Mouse (Mus musculus): ENCODE measurements at regions not wholly inside any gene's neighbourhood (a gene's known extent, or its start where the extent isn't known, plus 50 kb on each side); places are given as distances from the start of the nearest gene placed in this dataset.

- 70% methylated on average over 17 of the region's 17 CpGs for WGBS
- no peak for DNase-seq (ENCODE audit: low spot score)
- ATAC-seq (ENCODE audit: low read depth): no peak
These were observed 72.0 kb downstream of the Hoxa1 start for GRCm38 (mm10) chr6:52085932-52086643.

GRCm38 (mm10) chr6:52084622-52085021 lies 72.3 kb upstream of the Skap2 start:
- WGBS: 82% methylated on average over 2 of the region's 2 CpGs
- Histone ChIP-seq H3K4me3 (ENCODE audit: low read depth, low read length) (no peak overlapping the region), H3K4me1 (ENCODE audit: control insufficient read depth, insufficient read depth, low read length) (no peaks in the 10 kb centered on the region), H3K4me2 (ENCODE audit: low read depth, low read length) (no peak overlapping the region), H3K9me3 (ENCODE audit: control insufficient read depth, low read length) (no peaks in the 10 kb centered on the region; the same call in 1 of the 2 replicates), H3K27me3 (replicated peaks; ENCODE audit: control insufficient read depth, insufficient read depth, low read length) (no peaks in the 10 kb centered on the region), H3K9ac (ENCODE audit: low read depth, low read length) (no peak overlapping the region), H3K36me3 (ENCODE audit: control insufficient read depth, insufficient read depth, low read length) (no peaks in the 10 kb centered on the region), H3K27ac (replicated peaks; ENCODE audit: low read depth, low read length) (no peak overlapping the region)
- ATAC-seq (ENCODE audit: low read depth) (no peak), DNase-seq (ENCODE audit: low spot score) (no peak)

More at GRCm38 (mm10) chr6:52085932-52086643, 72.0 kb downstream of the Hoxa1 start:
- no peaks in the 10 kb centered on the region for H3K36me3 ChIP-seq (ENCODE audit: control insufficient read depth, insufficient read depth, low read length)
- no peak overlapping the region for H3K4me3 ChIP-seq (ENCODE audit: low read depth, low read length)
- H3K4me1 ChIP-seq (ENCODE audit: control insufficient read depth, insufficient read depth, low read length): no peaks in the 10 kb centered on the region
- H3K4me2 ChIP-seq (ENCODE audit: low read depth, low read length): no peak overlapping the region
- no peaks in the 10 kb centered on the region for H3K27me3 ChIP-seq (replicated peaks; ENCODE audit: control insufficient read depth, insufficient read depth, low read length)
- no peak overlapping the region for H3K9ac ChIP-seq (ENCODE audit: low read depth, low read length)
- H3K9me3 ChIP-seq (ENCODE audit: control insufficient read depth, low read length): no peaks in the 10 kb centered on the region; the same call in 1 of the 2 replicates
- no peak overlapping the region for H3K27ac ChIP-seq (replicated peaks; ENCODE audit: low read depth, low read length)

GRCm38 (mm10) chr6:52079501-52079900 lies 67.2 kb upstream of the Skap2 start:
- H3K27me3 ChIP-seq (replicated peaks; ENCODE audit: control insufficient read depth, insufficient read depth, low read length): no peaks in the 10 kb centered on the region
- H3K9ac ChIP-seq (ENCODE audit: low read depth, low read length): no peak overlapping the region
- H3K36me3 ChIP-seq (ENCODE audit: control insufficient read depth, insufficient read depth, low read length): no peaks in the 10 kb centered on the region
- H3K9me3 ChIP-seq (ENCODE audit: control insufficient read depth, low read length): no peaks in the 10 kb centered on the region
- no peak overlapping the region for H3K4me3 ChIP-seq (ENCODE audit: low read depth, low read length)
- ATAC-seq (ENCODE audit: low read depth): peak; percentile 68
- no peak overlapping the region for H3K27ac ChIP-seq (replicated peaks; ENCODE audit: low read depth, low read length)
- H3K4me2 ChIP-seq (ENCODE audit: low read depth, low read length): peak overlapping the region; percentile 28; the same call in 1 of the 2 replicates
- peak; percentile 83 for DNase-seq (ENCODE audit: low spot score)
- no peaks in the 10 kb centered on the region for H3K4me1 ChIP-seq (ENCODE audit: control insufficient read depth, insufficient read depth, low read length)
- 17% methylated on average over 7 of the region's 7 CpGs for WGBS

GRCm38 (mm10) chr6:52078530-52079340 lies 66.4 kb upstream of the Skap2 start:
- Histone ChIP-seq H3K4me1 (ENCODE audit: control insufficient read depth, insufficient read depth, low read length) (no peaks in the 10 kb centered on the region), H3K9ac (ENCODE audit: low read depth, low read length) (no peak overlapping the region), H3K27ac (replicated peaks; ENCODE audit: low read depth, low read length) (no peak overlapping the region), H3K36me3 (ENCODE audit: control insufficient read depth, insufficient read depth, low read length) (no peaks in the 10 kb centered on the region), H3K27me3 (replicated peaks; ENCODE audit: control insufficient read depth, insufficient read depth, low read length) (no peaks in the 10 kb centered on the region), H3K4me2 (ENCODE audit: low read depth, low read length) (peak overlapping the region; percentile 28), H3K4me3 (ENCODE audit: low read depth, low read length) (no peak overlapping the region), H3K9me3 (ENCODE audit: control insufficient read depth, low read length) (no peaks in the 10 kb centered on the region)
- ATAC-seq (ENCODE audit: low read depth) (0 out of 2 replicates have a peak, but pooled peaks have one; percentile 71), DNase-seq (ENCODE audit: low spot score) (peak; percentile 56)
- WGBS: 22% methylated on average over 12 of the region's 12 CpGs

- DNase-seq (ENCODE audit: low spot score): peak; percentile 61
- Histone ChIP-seq H3K9ac (ENCODE audit: low read depth, low read length) (no peak overlapping the region), H3K9me3 (ENCODE audit: control insufficient read depth, low read length) (no peaks in the 10 kb centered on the region), H3K36me3 (ENCODE audit: control insufficient read depth, insufficient read depth, low read length) (no peaks in the 10 kb centered on the region), H3K27me3 (replicated peaks; ENCODE audit: control insufficient read depth, insufficient read depth, low read length) (peaks cover 3% of the 10 kb centered on the region), H3K4me3 (ENCODE audit: low read depth, low read length) (no peak overlapping the region), H3K27ac (replicated peaks; ENCODE audit: low read depth, low read length) (no peak overlapping the region), H3K4me2 (ENCODE audit: low read depth, low read length) (peak overlapping the region; percentile 1; the same call in 1 of the 2 replicates), H3K4me1 (ENCODE audit: control insufficient read depth, insufficient read depth, low read length) (no peaks in the 10 kb centered on the region)
- no peak for ATAC-seq (ENCODE audit: low read depth)
- 43% methylated on average over 15 of the region's 15 CpGs for WGBS
These were observed 64.0 kb upstream of the Skap2 start for GRCm38 (mm10) chr6:52076179-52076932.

GRCm38 (mm10) chr6:52074904-52075303 lies 62.6 kb upstream of the Skap2 start:
- Histone ChIP-seq H3K36me3 (ENCODE audit: control insufficient read depth, insufficient read depth, low read length) (no peaks in the 10 kb centered on the region), H3K9me3 (ENCODE audit: control insufficient read depth, low read length) (no peaks in the 10 kb centered on the region), H3K4me2 (ENCODE audit: low read depth, low read length) (no peak overlapping the region), H3K27me3 (replicated peaks; ENCODE audit: control insufficient read depth, insufficient read depth, low read length) (peaks cover 3% of the 10 kb centered on the region), H3K27ac (replicated peaks; ENCODE audit: low read depth, low read length) (no peak overlapping the region), H3K4me1 (ENCODE audit: control insufficient read depth, insufficient read depth, low read length) (no peaks in the 10 kb centered on the region), H3K9ac (ENCODE audit: low read depth, low read length) (no peak overlapping the region), H3K4me3 (ENCODE audit: low read depth, low read length) (no peak overlapping the region)
- DNase-seq (ENCODE audit: low spot score): no peak
- 84% methylated on average over 2 of the region's 2 CpGs for WGBS
- no peak for ATAC-seq (ENCODE audit: low read depth)

GRCm38 (mm10) chr6:52067151-52067550 lies 54.8 kb upstream of the Skap2 start:
- Histone ChIP-seq H3K27me3 (replicated peaks; ENCODE audit: control insufficient read depth, insufficient read depth, low read length) (no peaks in the 10 kb centered on the region), H3K9me3 (ENCODE audit: control insufficient read depth, low read length) (no peaks in the 10 kb centered on the region), H3K36me3 (ENCODE audit: control insufficient read depth, insufficient read depth, low read length) (no peaks in the 10 kb centered on the region), H3K27ac (replicated peaks; ENCODE audit: low read depth, low read length) (no peak overlapping the region), H3K9ac (ENCODE audit: low read depth, low read length) (no peak overlapping the region), H3K4me1 (ENCODE audit: control insufficient read depth, insufficient read depth, low read length) (0 out of 2 replicates have a peak, but pooled peaks cover 5% of the 10 kb centered on the region), H3K4me3 (ENCODE audit: low read depth, low read length) (no peak overlapping the region), H3K4me2 (ENCODE audit: low read depth, low read length) (no peak overlapping the region)
- peak; percentile 74 for DNase-seq (ENCODE audit: low spot score)
- WGBS: 55% methylated on average over 9 of the region's 9 CpGs
- no peak for ATAC-seq (ENCODE audit: low read depth)

- H3K36me3 ChIP-seq (ENCODE audit: control insufficient read depth, insufficient read depth, low read length): no peaks in the 10 kb centered on the region
- 84% methylated on average over 10 of the region's 10 CpGs for WGBS
- DNase-seq (ENCODE audit: low spot score): no peak
- no peak overlapping the region for H3K4me2 ChIP-seq (ENCODE audit: low read depth, low read length)
- no peak overlapping the region for H3K9ac ChIP-seq (ENCODE audit: low read depth, low read length)
- 0 out of 2 replicates have a peak, but pooled peaks cover 5% of the 10 kb centered on the region for H3K4me1 ChIP-seq (ENCODE audit: control insufficient read depth, insufficient read depth, low read length)
- H3K9me3 ChIP-seq (ENCODE audit: control insufficient read depth, low read length): no peaks in the 10 kb centered on the region
- ATAC-seq (ENCODE audit: low read depth): no peak
- H3K27ac ChIP-seq (replicated peaks; ENCODE audit: low read depth, low read length): no peak overlapping the region
- H3K4me3 ChIP-seq (ENCODE audit: low read depth, low read length): no peak overlapping the region
- H3K27me3 ChIP-seq (replicated peaks; ENCODE audit: control insufficient read depth, insufficient read depth, low read length): no peaks in the 10 kb centered on the region
These were observed 53.3 kb upstream of the Skap2 start for GRCm38 (mm10) chr6:52065652-52066051.
